Mouse (Mus musculus): ENCODE measurements around the gene Agpat4.

DNA sequence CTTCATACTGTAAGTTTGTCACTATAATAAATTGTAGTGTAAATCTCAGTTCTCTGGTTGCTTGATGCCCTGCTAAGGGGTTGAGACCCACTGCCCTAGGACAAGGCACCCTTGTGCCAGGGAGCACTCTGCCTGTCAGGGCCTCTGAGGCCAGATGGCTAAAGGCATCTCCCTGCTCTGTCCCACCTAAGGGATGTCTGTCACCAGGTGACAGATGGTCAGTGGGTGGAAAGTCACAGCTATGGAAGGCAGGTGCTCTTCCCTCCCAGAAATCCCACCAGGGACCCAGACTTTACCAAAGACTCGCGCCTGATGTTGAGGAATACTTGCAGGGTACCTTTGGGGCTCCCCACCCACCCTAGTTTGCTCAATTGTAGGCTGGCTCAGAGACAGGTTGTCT lies 42.0 kb downstream of the Agpat4 start:
- TF ChIP-seq POLR2A (IDR thresholded peaks at IDR 0.05; ENCODE audit: extremely low read depth, insufficient read depth, low read length) (no peak), CTCF (IDR thresholded peaks at IDR 0.05; ENCODE audit: extremely low read depth, insufficient read depth, low read length) (no peak)
